Mouse (Mus musculus) liver, embryonic 14.5 days (tissue): ENCODE data around the gene Adh7. TPM values are rescaled to one million over a fixed set of nuclear protein-coding genes. Genes with fewer than 3 reads are reported as not detected.

Experiments used
- ATAC-seq: fragments of 200-750 bp; cut with Nextera tagmentation; 2 replicates; pipeline ENCODE4 v1.8.0; 2017; ENCODE audit warnings: moderate number of reproducible peaks, mild to moderate bottlenecking, moderate library complexity; ENCODE audit not compliant: insufficient read depth
- DNase-seq, 3 experiments: peaks; one replicate each; pipeline ENCODE4 v3.0.0-alpha.2; 2012 to 2013; ENCODE audit warnings: low read depth in 3 of 3, low spot score in 3 of 3
- H3K27ac ChIP-seq: fragments of 300-500 bp; sonication (generic); 2 replicates; pipeline ENCODE4 v1.5.1; 2014; ENCODE audit warnings: moderate library complexity, mild to moderate bottlenecking, control low read depth, inconsistent platforms
- H3K27me3 ChIP-seq: fragments of 300-500 bp; sonication (generic); 2 replicates; pipeline ENCODE4 v1.6.1; 2014; ENCODE audit warnings: mild to moderate bottlenecking, low read length, moderate library complexity; ENCODE audit not compliant: control insufficient read depth, insufficient read depth
- H3K36me3 ChIP-seq: fragments of 300-500 bp; sonication (generic); replicated peaks from 2 replicates; pipeline ENCODE4 v1.6.1; 2014; ENCODE audit warnings: low read depth; ENCODE audit not compliant: control insufficient read depth, insufficient read depth
- H3K4me1 ChIP-seq, 2 experiments: fragments of 200-500 bp in 1 of 2; fragments of 300-500 bp in 1 of 2; sonication (generic) in 1 of 2; replicated peaks; 2 replicates each; pipeline ENCODE4 v1.6.1; 2012 to 2014; ENCODE audit warnings: antibody characterized with exemption in 1 of 2, inconsistent platforms in 1 of 2, low read length in 1 of 2; ENCODE audit not compliant: control insufficient read depth in 2 of 2, insufficient read depth in 2 of 2
- H3K4me2 ChIP-seq: fragments of 300-500 bp; sonication (generic); 2 replicates; pipeline ENCODE4 v1.6.1; 2014; ENCODE audit warnings: low read depth, mild to moderate bottlenecking, control low read depth, moderate library complexity
- H3K4me3 ChIP-seq, 2 experiments: fragments of 200-500 bp in 1 of 2; fragments of 300-500 bp in 1 of 2; sonication (generic) in 1 of 2; 2 replicates each; pipeline ENCODE4 v1.5.1; 2012 to 2014; ENCODE audit warnings: low read depth in 2 of 2, low read length in 2 of 2, mild to moderate bottlenecking in 2 of 2, control low read depth in 1 of 2, inconsistent platforms in 1 of 2, moderate library complexity in 1 of 2; ENCODE audit not compliant: insufficient read depth in 1 of 2
- H3K9ac ChIP-seq: fragments of 300-500 bp; sonication (generic); replicated peaks from 2 replicates; pipeline ENCODE4 v1.6.1; 2014; ENCODE audit warnings: mild to moderate bottlenecking, control low read depth, moderate library complexity
- H3K9me3 ChIP-seq: fragments of 300-500 bp; sonication (generic); 2 replicates; pipeline ENCODE4 v1.6.1; 2016; ENCODE audit warnings: low read length, mixed read lengths; ENCODE audit not compliant: control insufficient read depth
- CTCF ChIP-seq: IDR thresholded peaks from 2 replicates; pipeline ENCODE4 v1.5.1; 2016; ENCODE audit warnings: antibody characterized with exemption, low read depth, control low read depth
- EP300 ChIP-seq: IDR thresholded peaks from 2 replicates; pipeline ENCODE4 v1.6.1; 2016; ENCODE audit warnings: antibody characterized with exemption, low read depth
- WGBS: fragments of 180-500 bp; shearing (Covaris S2); extraction: QIAGEN DNeasy Blood & Tissue Kit; methylation state at CpG from one replicate; pipeline ENCODE4 v1.1.7; 2014; ENCODE audit not compliant: insufficient replicate concordance; 5-methylcytosine and 5-hydroxymethylcytosine counted together
- polyA plus RNA-seq, 2 experiments: library from polyadenylated mRNA; depleted of rRNA in 1 of 2; stranded (reverse) in 1 of 2; unstranded in 1 of 2; fragments of >200 nt; fragmentation: Nextera tagmentation in 1 of 2; extraction: Ambion mirVana in 1 of 2; gene quantifications; 2 replicates each; pipeline versions ENCODE4 v1.2.1 to v1.2.3; 2012 to 2014

Adh7 gene
- polyA plus RNA-seq, 2 experiments, result 0.07 to 0.42 TPM

GRCm38 (mm10) chr3:138227082-138227481, 9.5 kb downstream of the Adh7 start:
- Histone ChIP-seq H3K36me3 (no peaks in the 10 kb centered on the region), H3K4me2 (no peak overlapping the region), H3K4me1 (peaks cover 0 to 9% of the 10 kb centered on the region in 2 experiments; a peak in 2 of 4 replicates), H3K27ac (no peak overlapping the region), H3K27me3 (no peaks in the 10 kb centered on the region), H3K9me3 (no peaks in the 10 kb centered on the region), H3K9ac (no peak overlapping the region), H3K4me3 (no peak overlapping the region)
- DNase-seq (no peak), ATAC-seq (no peak)
- no peak for TF ChIP-seq EP300
- no peak for TF ChIP-seq CTCF
- 67% methylated on average over 2 of the region's 2 CpGs for WGBS

GRCm38 (mm10) chr3:138227782-138228181, 10.2 kb downstream of the Adh7 start:
- DNase-seq (no peak), ATAC-seq (no peak)
- Histone ChIP-seq H3K4me1 (peaks cover 0 to 9% of the 10 kb centered on the region in 2 experiments; a peak in 2 of 4 replicates), H3K9me3 (no peaks in the 10 kb centered on the region), H3K36me3 (no peaks in the 10 kb centered on the region), H3K4me2 (no peak overlapping the region), H3K27me3 (no peaks in the 10 kb centered on the region), H3K4me3 (no peak overlapping the region), H3K27ac (no peak overlapping the region), H3K9ac (no peak overlapping the region)
- 59% methylated on average over 8 of the region's 8 CpGs for WGBS
- TF ChIP-seq EP300 (no peak), CTCF (no peak)

- DNase-seq (no peak), ATAC-seq (no peak)
- H3K9me3 ChIP-seq, result no peaks in the 10 kb centered on the region
- H3K27ac ChIP-seq, result no peak overlapping the region
- TF ChIP-seq CTCF (no peak), EP300 (no peak)
- no peak overlapping the region for H3K4me2 ChIP-seq
- no peak overlapping the region for H3K9ac ChIP-seq
- H3K4me1 ChIP-seq, result peaks cover 0 to 9% of the 10 kb centered on the region in 2 experiments; a peak in 2 of 4 replicates
- 70% methylated on average over 1 of the region's 1 CpGs for WGBS
- no peak overlapping the region for H3K4me3 ChIP-seq
- no peaks in the 10 kb centered on the region for H3K36me3 ChIP-seq
- H3K27me3 ChIP-seq, result no peaks in the 10 kb centered on the region
Measured at GRCm38 (mm10) chr3:138229448-138229847, 11.9 kb downstream of the Adh7 start.

DNA sequence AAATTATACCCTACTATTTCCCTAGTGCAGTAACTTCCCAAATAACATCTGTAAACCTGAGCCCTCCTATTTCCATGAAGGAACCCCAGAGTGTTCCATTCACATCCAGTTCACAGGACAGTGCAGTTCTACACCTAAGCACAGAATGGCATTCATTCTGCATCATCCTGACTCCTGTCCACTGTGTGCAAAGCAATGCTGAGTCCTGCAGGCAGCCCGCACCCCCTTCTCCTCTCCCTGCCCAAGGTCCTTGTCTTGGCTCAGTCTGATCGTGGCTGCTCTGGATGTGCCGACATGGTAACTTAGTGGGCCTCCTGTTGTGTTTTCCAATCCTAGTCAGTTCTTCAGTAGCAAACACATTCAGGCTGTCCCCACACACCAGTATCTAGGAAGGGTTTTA, 12.7 kb downstream of the Adh7 start:
- peaks cover 0 to 7% of the 10 kb centered on the region in 2 experiments; a peak in 2 of 4 replicates for H3K4me1 ChIP-seq
- no peak overlapping the region for H3K4me3 ChIP-seq
- H3K36me3 ChIP-seq, result no peaks in the 10 kb centered on the region
- DNase-seq (no peak), ATAC-seq (no peak)
- H3K27me3 ChIP-seq, result no peaks in the 10 kb centered on the region
- no peak for TF ChIP-seq EP300
- no peak for TF ChIP-seq CTCF
- H3K9ac ChIP-seq, result no peak overlapping the region
- H3K4me2 ChIP-seq, result no peak overlapping the region
- 75% methylated on average over 3 of the region's 3 CpGs for WGBS
- no peak overlapping the region for H3K27ac ChIP-seq
- H3K9me3 ChIP-seq, result no peaks in the 10 kb centered on the region

DNA sequence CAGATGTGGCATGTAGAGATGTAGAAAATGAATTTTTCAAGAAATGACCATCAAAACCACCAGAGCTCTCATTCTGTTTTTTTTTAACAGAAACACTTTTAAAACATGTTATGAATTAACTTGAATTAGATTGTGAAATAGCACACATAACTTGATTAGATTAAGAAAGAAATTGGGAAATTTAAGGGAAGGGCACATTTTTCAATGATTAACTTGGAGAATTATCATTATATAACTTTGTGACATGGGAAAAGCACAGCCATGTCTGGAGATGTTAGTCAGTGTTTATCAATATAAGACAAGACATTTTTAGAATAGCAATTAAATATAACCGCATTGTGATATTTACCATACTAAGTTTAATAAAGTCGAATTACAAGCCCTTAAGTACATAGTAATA, 14.0 kb downstream of the Adh7 start:
- no peaks in the 10 kb centered on the region for H3K36me3 ChIP-seq
- no peak overlapping the region for H3K4me3 ChIP-seq
- H3K9ac ChIP-seq, result no peak overlapping the region
- H3K9me3 ChIP-seq, result no peaks in the 10 kb centered on the region
- no peaks in the 10 kb centered on the region for H3K4me1 ChIP-seq
- H3K27me3 ChIP-seq, result no peaks in the 10 kb centered on the region
- WGBS, result 55% methylated on average over 2 of the region's 2 CpGs
- no peak for TF ChIP-seq EP300
- TF ChIP-seq CTCF, result no peak
- no peak for DNase-seq
- H3K4me2 ChIP-seq, result no peak overlapping the region
- no peak overlapping the region for H3K27ac ChIP-seq
- no peak for ATAC-seq
